Mouse (Mus musculus): ENCODE data around the gene Hscb. TPM values are rescaled to one million over a fixed set of nuclear protein-coding genes. Genes with fewer than 3 reads are reported as not detected.

The Hscb gene
- polyA plus RNA-seq (2017; shearing (Covaris generic)): 17.1 TPM

GRCm38 (mm10) chr5:110839678-110840365 is at the start of gene Hscb, which contains the start of gene Chek2:
Gene Hscb (minus strand): TSS chr5:110839777.
Gene Chek2 (plus strand): TSS chr5:110839979.

DNA sequence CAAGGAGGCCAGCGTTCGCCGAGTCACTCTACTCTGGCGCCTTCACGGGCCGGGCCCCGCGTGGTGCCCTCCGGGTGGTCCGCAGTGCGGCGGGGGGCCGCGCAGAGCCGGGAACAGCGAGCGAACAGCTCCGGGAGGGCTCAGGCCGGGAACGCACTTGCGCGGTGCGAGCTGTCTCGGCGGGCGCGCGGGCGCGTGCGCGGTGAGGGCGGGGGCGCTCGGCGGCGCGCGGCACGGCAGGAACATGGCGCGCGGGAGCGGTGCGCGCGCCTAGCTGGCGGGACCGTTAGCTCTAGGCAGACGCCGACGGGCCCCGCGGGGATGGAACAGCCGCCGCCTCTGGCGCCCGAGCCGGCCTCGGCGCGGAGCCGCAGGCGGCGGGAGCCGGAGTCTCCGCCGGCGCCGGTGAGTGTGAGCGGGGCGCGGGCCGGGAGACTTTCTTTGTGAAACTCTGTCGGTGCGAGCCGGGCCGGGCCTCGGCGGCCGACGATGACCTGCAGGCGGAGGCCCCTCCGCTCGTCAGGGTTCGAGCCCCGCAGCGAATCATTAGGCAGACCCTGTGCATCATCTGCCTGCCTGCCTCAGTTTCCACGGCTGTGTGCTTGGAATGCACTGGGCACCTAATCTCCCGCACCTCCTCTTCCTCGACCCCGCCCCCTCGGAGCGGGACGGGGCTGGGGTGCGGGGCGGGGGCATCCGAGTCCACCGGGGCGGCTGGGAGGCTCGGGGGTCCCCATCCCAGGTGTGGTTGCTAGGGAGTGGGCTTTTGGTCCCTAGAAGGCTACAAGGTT is 40.2 kb upstream of the Hscb start, which contains the start of gene Ttc28:
Ttc28 (plus strand) TSS at position 220 of the 791 bp plus-strand sequence.

GRCm38 (mm10) chr5:110809667-110810325 is 29.8 kb downstream of the Hscb start, which contains the start of gene Ulk1:
Gene Ulk1 (minus strand): TSS chr5:110810097.

DNA sequence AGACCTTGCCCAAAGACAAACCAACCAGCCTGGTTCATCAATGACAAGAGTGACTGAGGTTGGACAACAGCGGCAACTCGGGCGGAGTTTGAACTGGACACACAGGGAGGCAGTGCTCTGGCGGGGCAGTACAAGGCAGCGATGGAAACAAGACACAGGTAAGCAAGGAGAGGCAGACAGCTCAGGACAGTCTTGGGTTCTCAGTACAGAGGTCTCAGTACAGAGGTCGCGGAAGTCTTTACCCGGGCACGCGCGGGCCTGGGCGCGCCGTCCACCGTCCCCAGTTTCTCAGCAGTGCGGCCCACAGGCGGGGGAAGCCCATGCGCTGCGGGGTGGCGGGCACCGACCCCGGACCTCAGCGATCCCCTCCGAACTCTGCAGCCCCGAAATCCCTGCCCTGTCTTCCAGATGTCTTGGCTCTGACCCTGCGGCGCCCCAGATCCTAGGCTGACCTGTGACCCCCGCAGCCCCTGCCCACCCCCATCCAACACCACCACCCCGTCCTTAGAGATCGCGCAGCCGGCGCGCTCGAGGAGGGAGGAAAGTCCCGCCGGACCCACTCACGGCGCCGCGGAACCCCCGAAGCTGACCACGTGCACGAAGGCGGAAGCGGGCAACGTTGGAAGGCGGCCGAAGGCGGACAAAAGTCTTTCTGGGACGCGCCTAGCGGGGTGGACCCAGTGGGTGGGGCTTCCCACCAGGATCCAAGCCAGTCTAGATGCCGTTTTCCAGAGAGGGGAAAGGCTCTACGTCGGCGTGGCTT is 59.4 kb downstream of the Hscb start, which contains the start of gene Pus1:
Pus1 (minus strand) TSS at position 662 of the 763 bp plus-strand sequence.

Other genes with a start within 250 kb of the Hscb start
- 79.5 TPM for gene Noc4l, start 186.4 kb downstream of the Hscb start, polyA plus RNA-seq (2017; shearing (Covaris generic))
- gene Ddx51, start 186.3 kb downstream of the Hscb start, polyA plus RNA-seq (2017; shearing (Covaris generic)): 67.0 TPM
- 71.4 TPM for gene Ep400, start 69.1 kb downstream of the Hscb start, polyA plus RNA-seq (2017; shearing (Covaris generic))
- 34.5 TPM for gene Pus1, start 59.1 kb downstream of the Hscb start, polyA plus RNA-seq (2017; shearing (Covaris generic))
- gene Ulk1, start 29.7 kb downstream of the Hscb start, polyA plus RNA-seq (2017; shearing (Covaris generic)): 89.3 TPM
- 2.2 TPM for gene Chek2, start 202 bp upstream of the Hscb start, polyA plus RNA-seq (2017; shearing (Covaris generic))
- gene Ttc28, start 40.0 kb upstream of the Hscb start, polyA plus RNA-seq (2017; shearing (Covaris generic)): 5.6 TPM

All from naive thymus-derived CD4-positive, alpha-beta T cell, adult 5 months (primary cell).